Mouse (Mus musculus) adrenal gland, postnatal 4 days (tissue): Measurements from ENCODE around the gene Tst. TPM values are rescaled to one million over a fixed set of nuclear protein-coding genes. Genes with fewer than 3 reads are reported as not detected.

Source experiments
- total RNA-seq, 2 experiments: library from RNA; stranded (reverse); gene quantifications; 2 replicates each; pipeline ENCODE4 v1.2.3; 2021

Gene Tst
- total RNA-seq, 2 experiments from 2014 or later: 217 to 242 TPM

Other genes with a start within 250 kb of the Tst start
- 10 to 100 TPM; 32.1 to 32.8 TPM for gene Ift27, start 231.8 kb downstream of the Tst start, total RNA-seq
- gene Pvalb, start 199.5 kb downstream of the Tst start, total RNA-seq: 10 to 100 TPM in 1 of 2 experiments, 1 to 10 TPM in 1; 2.8 to 13.4 TPM
- gene Ncf4, start 161.1 kb downstream of the Tst start, total RNA-seq: 1 to 10 TPM; 3.6 to 4.9 TPM
- 1 to 10 TPM; 1.7 to 2.1 TPM for gene Csf2rb2, start 100.2 kb downstream of the Tst start, total RNA-seq
- 10 to 100 TPM; 10.9 to 13.4 TPM for gene Csf2rb, start 80.2 kb downstream of the Tst start, total RNA-seq
- not detected for gene Tex33, start 10.0 kb downstream of the Tst start, total RNA-seq
- 10 to 100 TPM; 52.8 to 53.8 TPM for gene Mpst, start 509 bp upstream of the Tst start, total RNA-seq
- 100 to 1,000 TPM; 107 to 113 TPM for gene Kctd17, start 22.7 kb upstream of the Tst start, total RNA-seq
- 10 to 100 TPM in 1 of 2 experiments, 1 to 10 TPM in 1; 1.8 to 22.4 TPM for gene Tmprss6, start 62.7 kb upstream of the Tst start, total RNA-seq
- 1 to 10 TPM in 1 of 2 experiments, under 1 TPM in 1; 0.64 to 1.3 TPM for gene Il2rb, start 89.4 kb upstream of the Tst start, total RNA-seq
- gene C1qtnf6, start 125.5 kb upstream of the Tst start, total RNA-seq: 10 to 100 TPM; 81.8 to 93.0 TPM
- 1 to 10 TPM in 1 of 2 experiments, under 1 TPM in 1; 0.79 to 1.3 TPM for gene Sstr3, start 138.8 kb upstream of the Tst start, total RNA-seq
- gene Rac2, start 166.9 kb upstream of the Tst start, total RNA-seq: 10 to 100 TPM in 1 of 2 experiments, 1 to 10 TPM in 1; 9.4 to 10.4 TPM
- 1 to 10 TPM; 8.2 to 9.5 TPM for gene Cyth4, start 191.1 kb upstream of the Tst start, total RNA-seq